Mouse (Mus musculus) neural tube, embryonic 15.5 days (tissue): ENCODE measurements around the gene Gga1. TPM values are rescaled to one million over a fixed set of nuclear protein-coding genes. Genes with fewer than 3 reads are reported as not detected.

ENCODE experiments used
- microRNA-seq: library from miRNA; unstranded; fragments of <30 nt; microRNA quantifications from one replicate; pipeline ENCODE4, GENCODE M21; 2017
- polyA plus RNA-seq: library from polyadenylated mRNA; unstranded; fragments of >200 nt; fragmentation: Nextera tagmentation; extraction: Ambion mirVana; gene quantifications from 2 replicates; pipeline ENCODE4 v1.2.1, GENCODE M21; 2015

The Gga1 gene
- polyA plus RNA-seq, 1 experiment from 2014 or later, result 42.6 TPM

Small RNAs within 50 kb of the gene (microRNA-seq; reads per million reads assigned to microRNA genes)
- gene Mir6955, result not detected

Other genes starting within 250 kb of the Gga1 start
- 9.8 and 10.6 TPM in 2 replicates for gene Elfn2, start 158.4 kb upstream of the Gga1 start, polyA plus RNA-seq
- 14.5 and 22.6 TPM in 2 replicates for gene Mfng, start 103.7 kb upstream of the Gga1 start, polyA plus RNA-seq
- 1.9 and 3.7 TPM in 2 replicates for gene Card10, start 74.1 kb upstream of the Gga1 start, polyA plus RNA-seq
- 12.0 and 16.2 TPM in 2 replicates for gene Cdc42ep1, start 34.6 kb upstream of the Gga1 start, polyA plus RNA-seq
- gene Lgals2, start 21.7 kb upstream of the Gga1 start, polyA plus RNA-seq, result 26.1 TPM in 1 of 2 replicates, not detected in the other
- gene Gm49510, start 22.5 kb downstream of the Gga1 start, polyA plus RNA-seq, result not detected in 2 replicates
- gene Sh3bp1, start 22.6 kb downstream of the Gga1 start, polyA plus RNA-seq, result 3.7 and 16.9 TPM in 2 replicates
- gene Pdxp, start 36.7 kb downstream of the Gga1 start, polyA plus RNA-seq, result 64.2 and 76.9 TPM in 2 replicates
- gene Lgals1, start 49.5 kb downstream of the Gga1 start, polyA plus RNA-seq, result 218 and 380 TPM in 2 replicates
- 63.0 and 63.2 TPM in 2 replicates for gene Nol12, start 57.7 kb downstream of the Gga1 start, polyA plus RNA-seq
- gene Triobp, start 70.5 kb downstream of the Gga1 start, polyA plus RNA-seq, result 30.6 and 39.7 TPM in 2 replicates
- gene H1f0, start 151.3 kb downstream of the Gga1 start, polyA plus RNA-seq, result 169 and 222 TPM in 2 replicates
- 0.14 and 0.17 TPM in 2 replicates for gene Galr3, start 164.7 kb downstream of the Gga1 start, polyA plus RNA-seq
- gene Ankrd54, start 185.7 kb downstream of the Gga1 start, polyA plus RNA-seq, result 52.4 and 52.8 TPM in 2 replicates
- gene Eif3l, start 198.0 kb downstream of the Gga1 start, polyA plus RNA-seq, result 164 and 193 TPM in 2 replicates
- 11.6 and 12.2 TPM in 2 replicates for gene Micall1, start 231.7 kb downstream of the Gga1 start, polyA plus RNA-seq